Mouse (Mus musculus): ENCODE measurements around the gene Cep41.

Cep41 gene

GRCm38 (mm10) chr6:30710371-30711364 is 17.1 kb upstream of the Cep41 start:
- DNase-seq (ENCODE audit: low spot score): no peak

GRCm38 (mm10) chr6:30709115-30709514 is 15.6 kb upstream of the Cep41 start:
- DNase-seq (ENCODE audit: low spot score): no peak

GRCm38 (mm10) chr6:30703977-30704602 is 10.5 kb upstream of the Cep41 start:
- no peak for DNase-seq (ENCODE audit: low spot score)

GRCm38 (mm10) chr6:30703476-30703875 is 9.9 kb upstream of the Cep41 start:
- no peak for DNase-seq (ENCODE audit: low spot score)

GRCm38 (mm10) chr6:30702881-30703280 is 9.3 kb upstream of the Cep41 start:
- DNase-seq (ENCODE audit: low spot score): no peak

GRCm38 (mm10) chr6:30700182-30700581 is 6.6 kb upstream of the Cep41 start:
- DNase-seq (ENCODE audit: low spot score): no peak

- DNase-seq (ENCODE audit: low spot score): no peak
Observed at GRCm38 (mm10) chr6:30698036-30698435, 4.5 kb upstream of the Cep41 start.

GRCm38 (mm10) chr6:30697464-30697863 is 3.9 kb upstream of the Cep41 start:
- DNase-seq (ENCODE audit: low spot score): no peak

GRCm38 (mm10) chr6:30695124-30695523 is 1.6 kb upstream of the Cep41 start:
- no peak for DNase-seq (ENCODE audit: low spot score)

GRCm38 (mm10) chr6:30694209-30694608 is 660 bp upstream of the Cep41 start:
- no peak for DNase-seq (ENCODE audit: low spot score)

GRCm38 (mm10) chr6:30692826-30693225 is 723 bp downstream of the Cep41 start:
- DNase-seq (ENCODE audit: low spot score): no peak

GRCm38 (mm10) chr6:30687198-30687597 is 6.4 kb downstream of the Cep41 start:
- DNase-seq (ENCODE audit: low spot score): no peak

GRCm38 (mm10) chr6:30684570-30684969 is 9.0 kb downstream of the Cep41 start:
- DNase-seq (ENCODE audit: low spot score): no peak

GRCm38 (mm10) chr6:30681935-30682900 is 11.3 kb downstream of the Cep41 start:
- no peak for DNase-seq (ENCODE audit: low spot score)

GRCm38 (mm10) chr6:30680442-30680841 is 13.1 kb downstream of the Cep41 start:
- DNase-seq (ENCODE audit: low spot score): no peak

GRCm38 (mm10) chr6:30679567-30679966 is 14.0 kb downstream of the Cep41 start:
- DNase-seq (ENCODE audit: low spot score): no peak

- DNase-seq (ENCODE audit: low spot score): no peak
Observed at GRCm38 (mm10) chr6:30678482-30678881, 15.1 kb downstream of the Cep41 start.

- DNase-seq (ENCODE audit: low spot score): no peak
Observed at GRCm38 (mm10) chr6:30677591-30677990, 16.0 kb downstream of the Cep41 start.

- no peak for DNase-seq (ENCODE audit: low spot score)
Observed at GRCm38 (mm10) chr6:30676506-30676905, 17.0 kb downstream of the Cep41 start.

GRCm38 (mm10) chr6:30675281-30675771 is 18.2 kb downstream of the Cep41 start:
- no peak for DNase-seq (ENCODE audit: low spot score)

GRCm38 (mm10) chr6:30674714-30675280 is 18.8 kb downstream of the Cep41 start:
- DNase-seq (ENCODE audit: low spot score): no peak
